ENCODE assay signal across 8 mouse cellular contexts in the genomic region with DNA sequence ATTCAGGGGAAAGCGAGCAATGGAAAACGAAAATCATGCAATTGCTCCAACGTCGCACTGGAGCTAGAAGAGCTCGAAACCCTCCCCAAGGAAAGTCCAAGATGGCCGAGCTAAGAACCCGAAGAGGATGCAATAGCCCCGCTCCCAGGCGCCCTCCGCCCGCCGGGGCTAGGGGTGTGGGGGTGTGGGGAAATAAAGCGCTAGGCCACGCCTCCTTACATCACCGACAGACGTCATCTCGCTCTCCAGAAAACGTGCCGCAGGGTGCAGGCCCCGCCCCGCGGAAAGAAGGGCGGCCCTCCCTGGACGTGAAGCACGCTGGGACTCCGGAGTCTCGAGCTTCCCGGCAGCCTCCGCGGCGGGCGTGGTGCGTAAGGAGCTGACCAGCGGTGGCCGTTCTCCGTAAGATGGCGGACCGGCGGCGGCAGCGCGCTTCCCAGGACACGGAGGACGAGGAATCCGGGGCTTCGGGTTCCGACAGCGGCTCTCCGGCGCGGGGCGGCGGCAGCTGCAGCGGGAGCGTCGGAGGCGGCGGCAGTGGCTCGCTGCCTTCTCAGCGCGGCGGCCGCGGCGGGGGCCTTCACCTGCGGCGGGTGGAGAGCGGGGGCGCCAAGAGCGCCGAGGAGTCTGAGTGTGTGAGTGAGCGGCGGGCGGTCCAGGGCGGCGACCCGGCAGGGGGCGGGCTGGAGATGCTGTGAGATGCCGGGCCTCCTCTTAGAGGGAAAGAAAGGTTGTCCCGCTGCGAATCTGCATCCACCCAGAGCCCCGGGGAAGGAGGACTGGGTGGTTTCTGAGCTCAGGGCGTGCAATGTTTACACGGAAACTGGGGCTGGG. TPM values are rescaled to one million over a fixed set of nuclear protein-coding genes. Genes with fewer than 3 reads are reported as not detected.
DNase-seq lines count a peak whose midpoint lies in the region; ATAC-seq lines count a peak whose summit lies in the region.

No protein-coding gene starts in this region.

- peaks cover 26% of the 10 kb centered on the region for H3K4me1 ChIP-seq in heart, embryonic 13.5 days
- peaks cover 43% of the 10 kb centered on the region for H3K4me1 ChIP-seq in liver, embryonic 12.5 days
- H3K4me1 ChIP-seq in stomach, embryonic 15.5 days: peaks cover 15% of the 10 kb centered on the region

- H3K9ac ChIP-seq in heart, embryonic 13.5 days: peak overlapping the region; percentile 94
- H3K9ac ChIP-seq in liver, embryonic 12.5 days: peak overlapping the region; percentile 94
- peak overlapping the region; percentile 93 for H3K9ac ChIP-seq in stomach, embryonic 15.5 days

- under 1% methylated on average over 84 of the region's 84 CpGs for WGBS in heart, embryonic 13.5 days
- WGBS in liver, embryonic 12.5 days (ENCODE audit: insufficient replicate concordance): 1% methylated on average over 81 of the region's 84 CpGs
- WGBS in stomach, embryonic 15.5 days: under 1% methylated on average over 81 of the region's 84 CpGs

- H3K4me3 ChIP-seq in heart, embryonic 13.5 days: peak overlapping the region; percentile 73
- peak overlapping the region; percentile 88 for H3K4me3 ChIP-seq in liver, embryonic 12.5 days
- peak overlapping the region; percentile 95 for H3K4me3 ChIP-seq in stomach, embryonic 15.5 days (replicated peaks)

- ATAC-seq in erythroid progenitor cell, adult 5-6 weeks (replicated peaks; ENCODE audit: low FRiP score, poor library complexity, severe bottlenecking): peak; percentile 97
- ATAC-seq in heart, embryonic 13.5 days (ENCODE audit: extremely low read depth, insufficient number of reproducible peaks, low FRiP score, low TSS enrichment): peak; percentile 97
- peak; percentile 99 for ATAC-seq in liver, embryonic 12.5 days
- peak; percentile 99 for ATAC-seq in stomach, embryonic 15.5 days (ENCODE audit: insufficient read depth, low FRiP score, low read depth)

- peaks cover 75% of the 10 kb centered on the region for H3K36me3 ChIP-seq in heart, embryonic 13.5 days
- peaks cover 73% of the 10 kb centered on the region for H3K36me3 ChIP-seq in liver, embryonic 12.5 days
- peaks cover 26% of the 10 kb centered on the region for H3K36me3 ChIP-seq in stomach, embryonic 15.5 days

- H3K27ac ChIP-seq in heart, embryonic 13.5 days (replicated peaks): peak overlapping the region; percentile 98
- peak overlapping the region; percentile 97 for H3K27ac ChIP-seq in liver, embryonic 12.5 days
- H3K27ac ChIP-seq in stomach, embryonic 15.5 days: peak overlapping the region; percentile 99

- H3K4me2 ChIP-seq in heart, embryonic 13.5 days: peak overlapping the region; percentile 93
- peak overlapping the region; percentile 74 for H3K4me2 ChIP-seq in liver, embryonic 12.5 days
- peak overlapping the region; percentile 71 for H3K4me2 ChIP-seq in stomach, embryonic 15.5 days

- no peaks in the 10 kb centered on the region for H3K9me3 ChIP-seq in heart, embryonic 13.5 days
- H3K9me3 ChIP-seq in liver, embryonic 12.5 days (replicated peaks): no peaks in the 10 kb centered on the region
- H3K9me3 ChIP-seq in stomach, embryonic 15.5 days: no peaks in the 10 kb centered on the region

- DNase-seq in CD4-positive helper T cell, adult 2 months (ENCODE audit: low read depth, low spot score): peak; percentile 99
- peak; percentile 97 for DNase-seq in brain, embryonic 18.5 days (ENCODE audit: low read depth, low spot score)
- DNase-seq in kidney, postnatal 10 days: peak; percentile 99
- peak; percentile 98 to 99 for DNase-seq in natural killer cell, adult 2 months (ENCODE audit: low spot score in 2 of 2)

- H3K27me3 ChIP-seq in heart, embryonic 13.5 days (replicated peaks): no peaks in the 10 kb centered on the region
- H3K27me3 ChIP-seq in liver, embryonic 12.5 days (replicated peaks): no peaks in the 10 kb centered on the region
- H3K27me3 ChIP-seq in stomach, embryonic 15.5 days (replicated peaks): no peaks in the 10 kb centered on the region

RNA-seq across cellular contexts. Expression of gene Casc3, which starts 5.0 kb away (rescaled TPM):
- total RNA-seq in erythroid progenitor cell, adult 5-6 weeks (2015; ENCODE audit: low replicate concordance): 41.8 and 60.4 TPM in 2 replicates
- total RNA-seq in erythroid progenitor cell, adult 5-6 weeks (2017; ENCODE audit: low replicate concordance): 59.2 and 92.7 TPM in 2 replicates
- 22.3 and 23.1 TPM in 2 replicates for polyA plus RNA-seq in heart, embryonic 13.5 days (2015; fragmentation: Nextera tagmentation; extraction: Ambion mirVana)
- polyA plus RNA-seq in liver, embryonic 12.5 days (2016; fragmentation: Nextera tagmentation; extraction: Ambion mirVana): 26.4 and 29.7 TPM in 2 replicates
- polyA plus RNA-seq in stomach, embryonic 15.5 days (2015; fragmentation: Nextera tagmentation; extraction: Ambion mirVana): 31.7 and 35.3 TPM in 2 replicates

RNA-seq across cellular contexts. Expression of gene Msl1, which starts 14.4 kb away (rescaled TPM):
- total RNA-seq in erythroid progenitor cell, adult 5-6 weeks (2015; ENCODE audit: low replicate concordance): 43.6 and 44.7 TPM in 2 replicates
- 29.5 and 35.5 TPM in 2 replicates for total RNA-seq in erythroid progenitor cell, adult 5-6 weeks (2017; ENCODE audit: low replicate concordance)
- 14.6 and 15.7 TPM in 2 replicates for polyA plus RNA-seq in heart, embryonic 13.5 days (2015; fragmentation: Nextera tagmentation; extraction: Ambion mirVana)
- polyA plus RNA-seq in liver, embryonic 12.5 days (2016; fragmentation: Nextera tagmentation; extraction: Ambion mirVana): 11.5 and 11.7 TPM in 2 replicates
- 23.0 and 23.6 TPM in 2 replicates for polyA plus RNA-seq in stomach, embryonic 15.5 days (2015; fragmentation: Nextera tagmentation; extraction: Ambion mirVana)

RNA-seq across cellular contexts. Expression of gene Rapgefl1, which starts 26.9 kb away (rescaled TPM):
- 6.7 TPM in 1 of 2 replicates, not detected in the other for total RNA-seq in erythroid progenitor cell, adult 5-6 weeks (2015; ENCODE audit: low replicate concordance)
- 1.5 TPM in 1 of 2 replicates, not detected in the other for total RNA-seq in erythroid progenitor cell, adult 5-6 weeks (2017; ENCODE audit: low replicate concordance)
- polyA plus RNA-seq in heart, embryonic 13.5 days (2015; fragmentation: Nextera tagmentation; extraction: Ambion mirVana): 0.64 and 0.98 TPM in 2 replicates
- polyA plus RNA-seq in liver, embryonic 12.5 days (2016; fragmentation: Nextera tagmentation; extraction: Ambion mirVana): 0.21 and 0.24 TPM in 2 replicates
- 3.8 and 4.1 TPM in 2 replicates for polyA plus RNA-seq in stomach, embryonic 15.5 days (2015; fragmentation: Nextera tagmentation; extraction: Ambion mirVana)

RNA-seq across cellular contexts. Expression of gene Nr1d1, which starts 34.5 kb away (rescaled TPM):
- not detected in 2 replicates for total RNA-seq in erythroid progenitor cell, adult 5-6 weeks (2015; ENCODE audit: low replicate concordance)
- total RNA-seq in erythroid progenitor cell, adult 5-6 weeks (2017; ENCODE audit: low replicate concordance): not detected in 2 replicates
- 5.9 and 6.4 TPM in 2 replicates for polyA plus RNA-seq in heart, embryonic 13.5 days (2015; fragmentation: Nextera tagmentation; extraction: Ambion mirVana)
- polyA plus RNA-seq in liver, embryonic 12.5 days (2016; fragmentation: Nextera tagmentation; extraction: Ambion mirVana): 1.3 and 1.4 TPM in 2 replicates
- polyA plus RNA-seq in stomach, embryonic 15.5 days (2015; fragmentation: Nextera tagmentation; extraction: Ambion mirVana): 2.4 and 2.5 TPM in 2 replicates

RNA-seq across cellular contexts. Expression of gene Wipf2, which starts 53.8 kb away (rescaled TPM):
- 15.1 and 36.0 TPM in 2 replicates for total RNA-seq in erythroid progenitor cell, adult 5-6 weeks (2015; ENCODE audit: low replicate concordance)
- total RNA-seq in erythroid progenitor cell, adult 5-6 weeks (2017; ENCODE audit: low replicate concordance): 8.2 and 8.9 TPM in 2 replicates
- polyA plus RNA-seq in heart, embryonic 13.5 days (2015; fragmentation: Nextera tagmentation; extraction: Ambion mirVana): 2.3 and 2.6 TPM in 2 replicates
- 2.0 and 2.2 TPM in 2 replicates for polyA plus RNA-seq in liver, embryonic 12.5 days (2016; fragmentation: Nextera tagmentation; extraction: Ambion mirVana)
- polyA plus RNA-seq in stomach, embryonic 15.5 days (2015; fragmentation: Nextera tagmentation; extraction: Ambion mirVana): 4.5 and 5.0 TPM in 2 replicates

Comparison
In these comparisons a context has a peak if more than half of its experiments do, and no peak if none do; other contexts are left out.
1. Peak in every context shown above with its lines: DNase-seq, ATAC-seq, H3K4me3 ChIP-seq and H3K27ac ChIP-seq.